Mouse (Mus musculus) liver, embryonic 18 days (tissue): ENCODE results near the gene Actl7b. TPM values are rescaled to one million over a fixed set of nuclear protein-coding genes. Genes with fewer than 3 reads are reported as not detected.

Experiments
- polyA plus RNA-seq: library from polyadenylated mRNA; depleted of rRNA; stranded (reverse); fragments of >200 nt; gene quantifications from 2 replicates; pipeline ENCODE4 v1.2.3, GENCODE M21; 2012; rRNA removed

Actl7b gene
- polyA plus RNA-seq: 0.05 TPM in 1 of 2 replicates, not detected in the other

DNA sequence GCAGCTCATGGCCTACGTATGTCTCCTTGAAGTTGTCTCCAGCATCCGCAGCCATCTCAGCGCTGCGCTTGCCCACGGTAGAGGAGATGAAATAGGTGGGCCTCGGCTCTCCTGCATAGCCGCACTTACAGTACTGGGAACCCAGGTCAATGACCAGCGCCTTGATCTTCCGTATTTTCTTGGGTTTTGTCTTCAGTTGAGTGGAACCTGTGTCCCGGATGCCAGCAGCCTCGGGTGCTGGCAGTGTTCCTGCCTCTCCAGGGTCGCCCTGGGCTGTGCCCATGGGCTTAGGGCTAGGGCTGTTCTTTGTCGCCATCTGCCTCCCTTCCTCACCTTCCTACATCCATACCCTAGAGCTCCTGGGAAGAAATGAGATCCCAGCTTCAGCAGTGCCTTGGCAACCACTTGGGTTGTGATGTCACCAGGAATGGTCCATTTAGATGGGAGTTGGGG, at the start of gene Actl7b:
Gene Actl7b (minus strand): TSS at position 403 of the 453 bp plus-strand sequence.

DNA sequence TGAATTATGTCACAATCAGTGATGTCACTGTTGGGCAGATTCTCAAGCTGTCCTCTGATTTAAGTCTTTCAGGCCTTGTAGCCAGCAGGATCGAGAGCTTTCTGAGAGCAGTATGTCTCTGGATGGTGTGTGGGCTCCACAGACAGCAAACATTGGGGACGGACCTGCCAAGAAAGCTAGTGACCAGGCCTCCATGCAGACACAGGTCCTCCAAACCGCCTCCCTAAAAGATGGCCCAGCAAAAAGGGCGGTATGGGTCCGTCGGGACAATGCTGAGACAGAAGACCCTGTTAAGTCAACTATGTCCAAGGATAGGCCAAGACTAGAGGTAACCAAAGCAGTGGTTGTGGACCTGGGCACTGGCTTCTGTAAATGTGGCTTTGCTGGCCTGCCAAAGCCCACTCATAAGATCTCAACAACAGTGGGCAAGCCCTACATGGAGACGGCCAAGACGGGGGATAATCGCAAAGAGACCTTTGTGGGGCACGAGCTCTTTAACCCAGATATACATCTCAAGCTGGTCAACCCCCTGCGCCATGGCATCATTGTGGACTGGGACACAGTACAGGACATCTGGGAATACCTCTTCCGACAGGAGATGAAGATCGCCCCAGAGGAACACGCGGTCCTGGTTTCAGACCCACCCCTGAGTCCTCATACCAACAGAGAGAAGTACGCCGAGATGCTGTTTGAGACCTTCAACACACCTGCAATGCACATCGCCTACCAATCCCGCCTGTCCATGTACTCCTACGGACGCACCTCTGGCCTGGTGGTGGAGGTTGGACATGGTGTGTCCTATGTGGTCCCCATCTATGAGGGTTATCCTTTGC, 2.3 kb upstream of the Actl7b start, which contains the start of gene Actl7a:
Gene Actl7a (plus strand): TSS at position 51 of the 833 bp plus-strand sequence.

DNA sequence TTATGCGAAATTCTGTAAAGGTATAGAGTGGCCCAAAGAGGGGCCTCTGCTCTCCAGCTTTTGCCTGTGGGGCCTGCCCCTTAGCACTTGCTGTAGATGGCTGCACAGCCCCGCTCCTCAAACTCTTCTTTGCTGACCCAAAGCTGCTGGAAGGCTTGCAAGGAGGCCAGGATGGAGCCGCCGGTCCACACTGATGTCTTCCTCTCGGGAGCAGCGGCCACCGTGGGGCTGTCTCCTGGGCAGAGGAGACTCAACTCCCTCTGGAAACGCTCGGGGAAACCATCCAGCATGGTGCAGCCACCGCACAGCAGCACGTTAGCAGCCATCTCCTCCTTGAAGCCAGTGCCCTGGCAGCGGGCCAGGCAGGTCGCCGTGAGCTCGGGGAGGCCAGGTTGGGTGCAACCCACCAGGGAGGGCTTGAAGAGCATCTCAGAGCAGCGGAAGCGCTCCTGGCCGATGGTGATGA, 1.2 kb downstream of the Actl7b start, which contains the start of gene Gm26657:
Gene Gm26657 (plus strand): TSS at position 51 of the 466 bp plus-strand sequence.

Other genes with a start within 250 kb of the Actl7b start
- gene Gm26657, start 1.4 kb downstream of the Actl7b start, polyA plus RNA-seq: not detected in 2 replicates
- gene Actl7a, start 2.0 kb upstream of the Actl7b start, polyA plus RNA-seq: not detected in 2 replicates
- gene Elp1, start 60.9 kb upstream of the Actl7b start, polyA plus RNA-seq: 9.7 and 11.6 TPM in 2 replicates
- 1.3 and 1.4 TPM in 2 replicates for gene Fam206a, start 60.9 kb upstream of the Actl7b start, polyA plus RNA-seq
- gene Ctnnal1, start 123.7 kb upstream of the Actl7b start, polyA plus RNA-seq: 4.5 and 5.8 TPM in 2 replicates
- 2.0 and 2.6 TPM in 2 replicates for gene Tmem245, start 206.0 kb upstream of the Actl7b start, polyA plus RNA-seq
- gene Frrs1l, start 248.9 kb upstream of the Actl7b start, polyA plus RNA-seq: 0.01 TPM in 1 of 2 replicates, not detected in the other